Mouse (Mus musculus) testis, adult 10 weeks (tissue): ENCODE measurements around the gene Spast. TPM values are rescaled to one million over a fixed set of nuclear protein-coding genes. Genes with fewer than 3 reads are reported as not detected.

ENCODE experiments used
- polyA plus RNA-seq: library from polyadenylated mRNA; stranded (reverse); fragments of 350-450 nt; fragmentation: Illumina TruSeq; extraction: RNeasy Lipid Tissue Mini Kit (QIAGEN cat#74804); gene quantifications from one replicate; pipeline ENCODE4 v1.2.3, GENCODE M21; 2014; ENCODE audit warnings: low read depth, low replicate concordance

Spast gene
- polyA plus RNA-seq, result 98.1 TPM

GRCm38 (mm10) chr17:74338937-74339804, at the start of gene Spast:
Gene Spast (plus strand): TSS chr17:74338987.

GRCm38 (mm10) chr17:74295026-74295970, 43.5 kb upstream of the Spast start, which contains the start of gene Memo1:
Gene Memo1 (minus strand): TSS chr17:74295521.

GRCm38 (mm10) chr17:74323844-74324243, 14.9 kb upstream of the Spast start, which contains the start of gene Dpy30:
Gene Dpy30 (minus strand): TSS chr17:74323944.

GRCm38 (mm10) chr17:74395383-74396065, 56.7 kb downstream of the Spast start, which contains the start of gene Slc30a6:
Gene Slc30a6 (plus strand): TSS chr17:74395608.

Other genes with a start within 250 kb of the Spast start
- 251 TPM for gene Memo1, start 43.5 kb upstream of the Spast start, polyA plus RNA-seq
- 376 TPM for gene Dpy30, start 15.0 kb upstream of the Spast start, polyA plus RNA-seq
- 10.7 TPM for gene Slc30a6, start 56.6 kb downstream of the Spast start, polyA plus RNA-seq
- gene Nlrc4, start 120.2 kb downstream of the Spast start, polyA plus RNA-seq, result 2.6 TPM
- 132 TPM for gene Yipf4, start 150.5 kb downstream of the Spast start, polyA plus RNA-seq
- gene Birc6, start 189.3 kb downstream of the Spast start, polyA plus RNA-seq, result 44.1 TPM